Mouse (Mus musculus): Measurements from ENCODE around the gene 4933428G20Rik. TPM values are rescaled to one million over a fixed set of nuclear protein-coding genes. Genes with fewer than 3 reads are reported as not detected.
A peak's percentile ranks its signal among the peaks of the same experiment; 100 is the strongest.

Gene 4933428G20Rik
- 0.40 TPM in 1 of 2 replicates, not detected in the other for polyA plus RNA-seq (2014; fragmentation: Nextera tagmentation; extraction: Ambion mirVana)

DNA sequence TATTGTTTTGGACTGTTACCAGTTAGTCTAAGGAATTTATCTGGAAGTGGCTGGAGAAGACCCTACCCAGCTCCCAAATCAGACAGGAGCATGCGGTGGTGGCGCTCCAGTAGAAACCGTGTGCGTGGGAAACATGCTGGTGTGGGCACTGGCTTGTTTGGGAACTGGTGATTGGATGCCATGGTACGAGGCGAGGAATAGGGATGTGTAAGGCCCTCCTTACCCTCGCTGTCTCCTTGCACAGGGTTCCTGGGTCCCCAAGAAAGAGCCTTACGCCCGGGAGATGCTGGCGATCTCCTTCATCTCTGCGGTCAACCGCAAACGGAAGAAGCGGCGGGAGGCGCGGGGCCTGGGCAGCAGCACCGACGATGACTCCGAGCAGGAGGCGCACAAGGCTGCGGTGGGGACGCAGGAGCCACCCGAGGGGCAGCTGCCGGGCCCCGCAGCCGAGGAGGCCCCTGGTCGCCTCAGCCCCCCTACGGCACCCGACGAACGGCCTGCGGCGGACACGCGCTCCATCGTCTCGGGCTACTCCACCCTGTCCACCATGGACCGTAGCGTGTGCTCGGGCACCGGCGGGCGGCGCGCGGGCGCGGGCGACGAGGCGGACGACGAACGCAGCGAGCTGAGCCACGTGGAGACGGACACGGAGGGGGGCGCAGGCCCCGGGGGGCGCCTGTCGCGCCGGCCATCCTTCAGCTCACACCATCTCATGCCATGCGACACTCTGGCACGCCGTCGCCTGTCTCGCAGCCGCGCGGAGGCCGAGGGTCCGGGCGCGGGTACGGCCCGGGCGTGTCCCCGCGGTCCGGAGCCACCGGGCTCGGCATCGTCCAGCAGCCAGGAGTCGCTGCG lies at the start of gene 4933428G20Rik:
Gene 4933428G20Rik (minus strand): TSS at position 476 of the 855 bp plus-strand sequence.
- no peak for DNase-seq (ENCODE audit: low spot score)

GRCm38 (mm10) chr11:97548757-97549156 lies 48.6 kb upstream of the 4933428G20Rik start:
- H3K4me1 ChIP-seq (ENCODE audit: control insufficient read depth, insufficient read depth, low read length): peaks cover 25% of the 10 kb centered on the region
- no peak overlapping the region for H3K4me3 ChIP-seq (ENCODE audit: low read depth, low read length)
- peaks cover 15% of the 10 kb centered on the region; the same call in 1 of the 2 replicates for H3K36me3 ChIP-seq (ENCODE audit: control insufficient read depth, insufficient read depth, low read length)
- H3K27ac ChIP-seq (ENCODE audit: low read depth, low read length): no peak overlapping the region
- no peaks in the 10 kb centered on the region for H3K9me3 ChIP-seq (replicated peaks; ENCODE audit: control insufficient read depth, low read length)
- 45% methylated on average over 8 of the region's 8 CpGs for WGBS
- ATAC-seq (no peak), DNase-seq (ENCODE audit: low spot score) (no peak)
- no peak overlapping the region for H3K9ac ChIP-seq (ENCODE audit: low read length)
- 0 out of 2 replicates have a peak, but pooled peaks cover 15% of the 10 kb centered on the region for H3K27me3 ChIP-seq (replicated peaks; ENCODE audit: control insufficient read depth, insufficient read depth, low read length)
- H3K4me2 ChIP-seq (ENCODE audit: low read length): no peak overlapping the region

More for the DNA sequence above, at the start of gene 4933428G20Rik:
- H3K4me3 ChIP-seq (ENCODE audit: low read depth, low read length): peak within 1 kb of the TSS; percentile 33
- ATAC-seq: peak; percentile 50
- peaks cover 10% of the 10 kb centered on the region for H3K4me1 ChIP-seq (ENCODE audit: control insufficient read depth, insufficient read depth, low read length)
- H3K27me3 ChIP-seq (replicated peaks; ENCODE audit: control insufficient read depth, insufficient read depth, low read length): peaks cover 37% of the 10 kb centered on the region
- peak within 1 kb of the TSS; percentile 54 for H3K9ac ChIP-seq (ENCODE audit: low read length)
- WGBS: 8% methylated on average over 59 of the region's 88 CpGs
- no peak within 1 kb of the TSS for H3K27ac ChIP-seq (ENCODE audit: low read depth, low read length)
- H3K4me2 ChIP-seq (ENCODE audit: low read length): peak within 1 kb of the TSS; percentile 66
- H3K9me3 ChIP-seq (replicated peaks; ENCODE audit: control insufficient read depth, low read length): no peaks in the 10 kb centered on the region
- H3K36me3 ChIP-seq (ENCODE audit: control insufficient read depth, insufficient read depth, low read length): no peaks in the 10 kb centered on the region

DNA sequence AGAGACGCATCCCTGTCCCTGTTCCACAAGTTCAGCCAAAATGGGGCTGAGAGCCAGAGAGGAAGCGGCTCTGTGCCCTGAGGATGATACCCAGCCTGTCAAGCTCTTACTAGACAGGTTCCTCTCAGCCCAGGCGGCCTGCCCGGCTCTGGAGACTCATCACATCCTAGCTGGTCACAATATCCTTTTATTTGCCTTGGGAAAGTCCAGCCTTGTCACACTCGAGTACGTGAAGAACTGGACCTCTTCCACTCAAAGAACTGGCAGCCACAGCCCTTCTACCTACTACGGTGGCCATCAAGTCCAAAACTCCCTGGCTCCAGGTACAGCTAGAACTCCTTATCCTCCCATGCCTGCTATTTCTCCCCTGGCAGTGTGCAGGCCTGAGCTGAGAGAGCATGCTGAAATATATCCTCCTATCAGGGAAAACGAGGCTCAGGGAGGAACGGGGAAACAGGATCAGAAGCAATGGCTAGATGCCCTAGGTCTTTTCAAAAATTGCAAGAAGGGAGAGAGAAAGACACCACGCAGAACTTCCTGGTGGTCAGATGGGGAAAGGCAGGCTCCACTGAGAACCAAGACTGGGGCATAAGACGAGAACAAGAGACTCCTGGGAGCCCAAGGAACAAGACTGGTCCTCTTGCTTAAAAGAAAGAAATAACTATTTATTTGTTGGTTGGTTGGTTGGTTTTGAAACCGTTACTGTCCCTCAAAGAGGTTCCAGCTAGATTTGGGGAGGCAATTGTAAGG lies 48.0 kb upstream of the 4933428G20Rik start:
- 0 out of 2 replicates have a peak, but pooled peaks cover 15% of the 10 kb centered on the region for H3K27me3 ChIP-seq (replicated peaks; ENCODE audit: control insufficient read depth, insufficient read depth, low read length)

GRCm38 (mm10) chr11:97546804-97547411 lies 46.8 kb upstream of the 4933428G20Rik start:
- ATAC-seq (peak; percentile 64), DNase-seq (ENCODE audit: low spot score) (no peak)
- Histone ChIP-seq H3K27ac (ENCODE audit: low read depth, low read length) (no peak overlapping the region), H3K27me3 (replicated peaks; ENCODE audit: control insufficient read depth, insufficient read depth, low read length) (0 out of 2 replicates have a peak, but pooled peaks cover 15% of the 10 kb centered on the region), H3K4me1 (ENCODE audit: control insufficient read depth, insufficient read depth, low read length) (peaks cover 35% of the 10 kb centered on the region), H3K9ac (ENCODE audit: low read length) (peak overlapping the region; percentile 76), H3K4me3 (ENCODE audit: low read depth, low read length) (peak overlapping the region; percentile 48), H3K9me3 (replicated peaks; ENCODE audit: control insufficient read depth, low read length) (no peaks in the 10 kb centered on the region), H3K36me3 (ENCODE audit: control insufficient read depth, insufficient read depth, low read length) (peaks cover 18% of the 10 kb centered on the region; the same call in 1 of the 2 replicates), H3K4me2 (ENCODE audit: low read length) (peak overlapping the region; percentile 98)
- 0% methylated on average over 41 of the region's 73 CpGs for WGBS

More for the DNA sequence above, 48.0 kb upstream of the 4933428G20Rik start:
- Histone ChIP-seq H3K4me2 (ENCODE audit: low read length) (no peak overlapping the region), H3K9ac (ENCODE audit: low read length) (no peak overlapping the region), H3K9me3 (replicated peaks; ENCODE audit: control insufficient read depth, low read length) (no peaks in the 10 kb centered on the region), H3K4me1 (ENCODE audit: control insufficient read depth, insufficient read depth, low read length) (peaks cover 32% of the 10 kb centered on the region), H3K36me3 (ENCODE audit: control insufficient read depth, insufficient read depth, low read length) (peaks cover 15% of the 10 kb centered on the region; the same call in 1 of the 2 replicates), H3K4me3 (ENCODE audit: low read depth, low read length) (no peak overlapping the region), H3K27ac (ENCODE audit: low read depth, low read length) (no peak overlapping the region)
- WGBS: 70% methylated on average over 12 of the region's 12 CpGs
- no peak for DNase-seq (ENCODE audit: low spot score)
- no peak for ATAC-seq

GRCm38 (mm10) chr11:97545808-97546560 lies 45.8 kb upstream of the 4933428G20Rik start:
- peak; percentile 33 for ATAC-seq
- Histone ChIP-seq H3K9me3 (replicated peaks; ENCODE audit: control insufficient read depth, low read length) (no peaks in the 10 kb centered on the region), H3K4me1 (ENCODE audit: control insufficient read depth, insufficient read depth, low read length) (peaks cover 32% of the 10 kb centered on the region), H3K27ac (ENCODE audit: low read depth, low read length) (no peak overlapping the region), H3K4me3 (ENCODE audit: low read depth, low read length) (peak overlapping the region; percentile 48), H3K9ac (ENCODE audit: low read length) (peak overlapping the region; percentile 76), H3K36me3 (ENCODE audit: control insufficient read depth, insufficient read depth, low read length) (peaks cover 16% of the 10 kb centered on the region; the same call in 1 of the 2 replicates), H3K27me3 (replicated peaks; ENCODE audit: control insufficient read depth, insufficient read depth, low read length) (0 out of 2 replicates have a peak, but pooled peaks cover 12% of the 10 kb centered on the region), H3K4me2 (ENCODE audit: low read length) (peak overlapping the region; percentile 98)
- 6% methylated on average over 26 of the region's 26 CpGs for WGBS
- no peak for DNase-seq (ENCODE audit: low spot score)

DNA sequence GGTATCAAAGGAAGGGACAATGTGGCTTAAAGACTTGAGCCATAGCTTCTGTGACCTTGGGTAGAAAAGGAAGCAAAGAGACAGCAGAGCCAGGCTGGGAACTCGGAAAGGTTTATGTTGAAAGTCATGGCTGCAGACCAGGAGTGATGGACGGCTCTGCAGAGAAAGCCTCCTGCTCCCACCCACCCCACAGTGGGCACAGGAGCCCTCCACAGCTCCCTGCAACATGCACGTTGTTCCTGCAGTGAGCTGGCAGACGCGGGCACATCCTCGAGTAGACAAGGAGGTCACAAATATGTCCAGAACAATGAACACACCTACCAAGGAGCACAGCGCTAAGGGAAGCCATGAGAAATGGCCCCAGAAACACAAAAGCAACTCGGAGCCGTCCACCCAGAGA lies 43.7 kb upstream of the 4933428G20Rik start:
- Histone ChIP-seq H3K27me3 (replicated peaks; ENCODE audit: control insufficient read depth, insufficient read depth, low read length) (0 out of 2 replicates have a peak, but pooled peaks cover 10% of the 10 kb centered on the region), H3K9ac (ENCODE audit: low read length) (no peak overlapping the region), H3K27ac (ENCODE audit: low read depth, low read length) (peak overlapping the region; percentile 10; the same call in 1 of the 2 replicates), H3K36me3 (ENCODE audit: control insufficient read depth, insufficient read depth, low read length) (0 out of 2 replicates have a peak, but pooled peaks cover 11% of the 10 kb centered on the region), H3K9me3 (replicated peaks; ENCODE audit: control insufficient read depth, low read length) (no peaks in the 10 kb centered on the region), H3K4me2 (ENCODE audit: low read length) (no peak overlapping the region), H3K4me3 (ENCODE audit: low read depth, low read length) (no peak overlapping the region), H3K4me1 (ENCODE audit: control insufficient read depth, insufficient read depth, low read length) (peaks cover 45% of the 10 kb centered on the region)
- no peak for DNase-seq (ENCODE audit: low spot score)
- 85% methylated on average over 9 of the region's 9 CpGs for WGBS
- ATAC-seq: no peak

DNA sequence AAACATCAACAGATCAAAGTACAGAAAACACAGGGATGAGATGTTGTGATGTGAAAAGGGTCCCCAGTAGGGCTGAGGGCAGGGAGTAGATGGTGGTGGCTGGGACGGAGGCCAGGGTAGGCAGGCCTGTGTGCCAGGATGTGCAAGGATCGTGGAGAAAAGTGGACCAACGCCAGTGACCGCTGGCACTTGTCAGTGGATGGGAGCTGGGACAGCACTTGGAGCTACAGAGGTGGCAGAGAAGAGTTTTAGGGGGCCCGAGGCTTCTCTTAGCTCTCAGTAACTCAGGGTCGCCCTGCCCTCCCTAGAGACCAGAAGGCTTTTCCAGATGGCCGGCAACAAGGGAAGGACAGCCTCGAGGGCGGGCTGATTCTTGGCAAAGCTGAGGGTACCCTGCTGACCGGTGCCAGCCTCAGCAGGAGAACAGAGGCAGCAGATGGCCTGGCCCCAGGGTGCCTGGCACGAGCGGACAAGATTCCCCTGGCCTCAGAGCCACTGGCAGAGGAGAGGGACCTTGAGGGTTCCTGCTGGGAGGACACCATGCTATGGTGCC lies 43.1 kb upstream of the 4933428G20Rik start:
- Histone ChIP-seq H3K4me1 (ENCODE audit: control insufficient read depth, insufficient read depth, low read length) (peaks cover 45% of the 10 kb centered on the region), H3K9me3 (replicated peaks; ENCODE audit: control insufficient read depth, low read length) (no peaks in the 10 kb centered on the region), H3K27ac (ENCODE audit: low read depth, low read length) (peak overlapping the region; percentile 10; the same call in 1 of the 2 replicates), H3K4me2 (ENCODE audit: low read length) (no peak overlapping the region), H3K4me3 (ENCODE audit: low read depth, low read length) (no peak overlapping the region), H3K9ac (ENCODE audit: low read length) (no peak overlapping the region), H3K27me3 (replicated peaks; ENCODE audit: control insufficient read depth, insufficient read depth, low read length) (0 out of 2 replicates have a peak, but pooled peaks cover 8% of the 10 kb centered on the region), H3K36me3 (ENCODE audit: control insufficient read depth, insufficient read depth, low read length) (0 out of 2 replicates have a peak, but pooled peaks cover 11% of the 10 kb centered on the region)
- peak; percentile 24; the same call in 1 of the 2 replicates for ATAC-seq
- DNase-seq (ENCODE audit: low spot score): peak; percentile 39
- whole genome bisulfite sequencing: 45% methylated on average over 12 of the region's 12 CpGs

All from forebrain, embryonic 14.5 days (tissue).